Mouse (Mus musculus) forebrain, embryonic 12.5 days (tissue): ENCODE measurements around the gene Scyl3. TPM values are rescaled to one million over a fixed set of nuclear protein-coding genes. Genes with fewer than 3 reads are reported as not detected.

Source experiments
- ATAC-seq: fragments of 200-750 bp; cut with Nextera tagmentation; 2 replicates; pipeline ENCODE4 v1.8.0; 2017; ENCODE audit warnings: moderate TSS enrichment; ENCODE audit not compliant: low FRiP score
- H3K27ac ChIP-seq: fragments of 300-500 bp; sonication (generic); 2 replicates; pipeline ENCODE4 v1.5.1; 2016; ENCODE audit warnings: mild to moderate bottlenecking
- H3K27me3 ChIP-seq: fragments of 300-500 bp; sonication (generic); 2 replicates; pipeline ENCODE4 v1.6.1; 2016; ENCODE audit warnings: mild to moderate bottlenecking
- H3K36me3 ChIP-seq: fragments of 300-500 bp; sonication (generic); replicated peaks from 2 replicates; pipeline ENCODE4 v1.6.1; 2016; ENCODE audit warnings: mild to moderate bottlenecking
- H3K4me1 ChIP-seq: fragments of 300-500 bp; sonication (generic); 2 replicates; pipeline ENCODE4 v1.6.1; 2016
- H3K4me2 ChIP-seq: fragments of 300-500 bp; sonication (generic); 2 replicates; pipeline ENCODE4 v1.6.1; 2016; ENCODE audit warnings: mild to moderate bottlenecking, moderate library complexity
- H3K4me3 ChIP-seq: fragments of 300-500 bp; sonication (generic); replicated peaks from 2 replicates; pipeline ENCODE4 v1.5.1; 2016; ENCODE audit warnings: mild to moderate bottlenecking
- H3K9ac ChIP-seq: fragments of 300-500 bp; sonication (generic); 2 replicates; pipeline ENCODE4 v1.6.1; 2016; ENCODE audit warnings: mild to moderate bottlenecking
- H3K9me3 ChIP-seq: fragments of 300-500 bp; sonication (generic); 2 replicates; pipeline ENCODE4 v1.6.1; 2016
- WGBS: fragments of 180-500 bp; shearing (Covaris S2); methylation state at CpG from one replicate; pipeline ENCODE4 v1.1.7; 2016; 5-methylcytosine and 5-hydroxymethylcytosine counted together
- polyA plus RNA-seq: library from polyadenylated mRNA; unstranded; fragments of >200 nt; fragmentation: Nextera tagmentation; extraction: Ambion mirVana; gene quantifications from 2 replicates; pipeline ENCODE4 v1.2.1, GENCODE M21; 2016

Gene Scyl3
- polyA plus RNA-seq, 1 experiment from 2014 or later, result 22.0 TPM

DNA sequence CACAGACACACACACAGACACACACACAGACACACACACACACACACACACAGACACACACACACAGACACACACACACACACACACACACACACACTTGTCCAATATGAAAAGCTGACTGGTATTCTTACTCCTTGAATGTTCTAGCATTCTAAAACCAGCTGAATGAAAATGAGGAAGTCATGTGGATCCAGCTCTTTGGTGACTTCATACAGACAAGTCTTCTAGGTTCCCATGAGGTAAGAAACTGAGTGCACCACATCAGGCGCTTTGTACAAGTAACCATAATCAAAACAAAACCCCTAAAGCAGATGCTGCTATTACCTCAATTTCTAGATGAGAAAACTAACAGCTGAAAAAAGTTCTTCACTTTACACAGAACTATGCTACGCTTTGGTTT lies 46.2 kb downstream of the Scyl3 start:
- WGBS, result 95% methylated on average over 2 of the region's 2 CpGs
- Histone ChIP-seq H3K36me3 (peaks cover 21% of the 10 kb centered on the region; the same call in 1 of the 2 replicates), H3K9me3 (no peaks in the 10 kb centered on the region), H3K27ac (no peak overlapping the region), H3K4me1 (no peaks in the 10 kb centered on the region), H3K27me3 (no peaks in the 10 kb centered on the region), H3K4me2 (no peak overlapping the region), H3K4me3 (no peak overlapping the region), H3K9ac (no peak overlapping the region)
- no peak for ATAC-seq

DNA sequence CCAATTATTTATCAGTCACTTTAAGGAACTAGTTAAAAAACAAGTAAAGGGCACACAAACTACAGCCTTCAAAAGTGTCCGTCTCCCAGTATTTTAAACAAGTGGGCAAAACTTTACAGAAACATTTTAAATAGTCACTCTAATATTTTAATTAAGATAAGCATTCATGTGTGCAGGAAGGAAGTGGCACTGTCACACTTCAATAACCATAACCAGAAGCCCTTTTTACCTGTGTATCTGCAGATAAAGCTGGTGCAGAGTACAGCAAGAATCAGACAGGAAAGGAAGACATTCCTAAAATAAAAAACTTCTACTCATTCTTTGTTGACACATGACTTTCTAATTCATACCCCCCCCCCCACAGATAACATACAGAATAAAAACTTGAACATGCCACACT lies 47.6 kb downstream of the Scyl3 start:
- no peaks in the 10 kb centered on the region for H3K27me3 ChIP-seq
- H3K4me3 ChIP-seq, result no peak overlapping the region
- ATAC-seq, result no peak
- no peaks in the 10 kb centered on the region for H3K4me1 ChIP-seq
- WGBS, result 93% methylated on average over 1 of the region's 1 CpGs
- H3K9ac ChIP-seq, result no peak overlapping the region
- H3K36me3 ChIP-seq, result peaks cover 26% of the 10 kb centered on the region; the same call in 1 of the 2 replicates
- no peaks in the 10 kb centered on the region for H3K9me3 ChIP-seq
- H3K27ac ChIP-seq, result no peak overlapping the region
- no peak overlapping the region for H3K4me2 ChIP-seq

DNA sequence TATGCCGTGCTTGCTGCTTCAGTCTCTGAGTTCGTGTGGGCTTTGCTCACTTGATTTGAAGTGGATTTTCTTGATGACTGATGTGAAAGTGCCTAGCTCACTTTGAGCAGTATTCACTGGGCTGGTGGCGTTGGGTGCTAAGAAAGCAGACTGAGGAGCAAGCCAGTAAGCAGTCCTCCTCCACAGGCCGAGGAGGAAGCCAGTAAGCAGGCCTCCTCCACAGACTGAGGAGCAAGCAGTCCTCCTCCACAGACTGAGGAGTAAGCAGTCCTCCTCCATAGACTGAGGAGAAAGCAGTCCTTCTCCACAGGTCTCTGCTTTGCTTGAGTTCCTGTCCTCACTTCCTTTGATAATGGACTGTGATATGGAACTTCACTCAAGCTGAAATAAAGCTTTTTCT lies 63.5 kb downstream of the Scyl3 start:
- Histone ChIP-seq H3K27ac (no peak overlapping the region), H3K4me1 (peaks cover 11% of the 10 kb centered on the region; the same call in 1 of the 2 replicates), H3K9me3 (no peaks in the 10 kb centered on the region), H3K36me3 (peaks cover 7% of the 10 kb centered on the region; the same call in 1 of the 2 replicates), H3K9ac (no peak overlapping the region), H3K4me3 (no peak overlapping the region), H3K27me3 (no peaks in the 10 kb centered on the region), H3K4me2 (no peak overlapping the region)
- ATAC-seq, result no peak
- WGBS, result 87% methylated on average over 4 of the region's 4 CpGs

GRCm38 (mm10) chr1:163994173-163994720 lies 65.3 kb downstream of the Scyl3 start:
- ATAC-seq, result peak; percentile 87
- peak overlapping the region; percentile 76 for H3K9ac ChIP-seq
- no peaks in the 10 kb centered on the region for H3K27me3 ChIP-seq
- peaks cover 11% of the 10 kb centered on the region; the same call in 1 of the 2 replicates for H3K4me1 ChIP-seq
- H3K9me3 ChIP-seq, result no peaks in the 10 kb centered on the region
- no peaks in the 10 kb centered on the region for H3K36me3 ChIP-seq
- H3K4me3 ChIP-seq, result peak overlapping the region; percentile 72
- 0 out of 2 replicates have a peak overlapping the region, but pooled peaks have one; percentile 31 for H3K27ac ChIP-seq
- WGBS, result 2% methylated on average over 38 of the region's 38 CpGs
- peak overlapping the region; percentile 69 for H3K4me2 ChIP-seq

GRCm38 (mm10) chr1:163994721-163995608 lies 66.1 kb downstream of the Scyl3 start, which contains the start of the genes BC055324 and Mettl18:
Gene BC055324, minus strand, starts transcription at chr1:163994796.
Gene Mettl18, plus strand, starts transcription at chr1:163994889.
- Histone ChIP-seq H3K4me2 (peak within 1 kb of the TSS; percentile 69), H3K4me3 (peak within 1 kb of the TSS; percentile 72), H3K27ac (0 out of 2 replicates have a peak within 1 kb of the TSS, but pooled peaks have one; percentile 61), H3K4me1 (peaks cover 11% of the 10 kb centered on the region; the same call in 1 of the 2 replicates), H3K9ac (peak within 1 kb of the TSS; percentile 76), H3K36me3 (no peaks in the 10 kb centered on the region), H3K9me3 (no peaks in the 10 kb centered on the region), H3K27me3 (no peaks in the 10 kb centered on the region)
- 4% methylated on average over 43 of the region's 43 CpGs for WGBS
- ATAC-seq, result peak; percentile 98

DNA sequence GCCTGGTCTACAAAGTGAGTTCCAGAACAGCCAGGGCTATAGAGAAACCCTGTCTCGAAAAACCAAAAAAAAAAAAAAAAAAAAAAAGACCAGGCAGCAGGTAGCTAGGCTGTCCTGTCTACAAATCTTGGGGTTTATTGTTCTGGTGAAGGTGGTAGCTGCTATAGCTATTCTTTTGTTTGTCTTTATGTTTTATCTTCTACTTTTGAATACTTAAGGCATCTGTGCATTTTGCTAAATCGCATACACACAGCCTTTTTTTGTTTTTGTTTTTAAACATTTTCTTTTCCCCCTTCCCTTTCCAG lies 66.7 kb downstream of the Scyl3 start:
- ATAC-seq, result no peak
- Histone ChIP-seq H3K4me2 (peak overlapping the region; percentile 62), H3K27ac (no peak overlapping the region), H3K9ac (peak overlapping the region; percentile 72), H3K4me3 (peak overlapping the region; percentile 72; the same call in 1 of the 2 replicates), H3K9me3 (no peaks in the 10 kb centered on the region), H3K27me3 (no peaks in the 10 kb centered on the region), H3K36me3 (no peaks in the 10 kb centered on the region), H3K4me1 (peaks cover 11% of the 10 kb centered on the region; the same call in 1 of the 2 replicates)
- 81% methylated on average over 1 of the region's 2 CpGs for WGBS

DNA sequence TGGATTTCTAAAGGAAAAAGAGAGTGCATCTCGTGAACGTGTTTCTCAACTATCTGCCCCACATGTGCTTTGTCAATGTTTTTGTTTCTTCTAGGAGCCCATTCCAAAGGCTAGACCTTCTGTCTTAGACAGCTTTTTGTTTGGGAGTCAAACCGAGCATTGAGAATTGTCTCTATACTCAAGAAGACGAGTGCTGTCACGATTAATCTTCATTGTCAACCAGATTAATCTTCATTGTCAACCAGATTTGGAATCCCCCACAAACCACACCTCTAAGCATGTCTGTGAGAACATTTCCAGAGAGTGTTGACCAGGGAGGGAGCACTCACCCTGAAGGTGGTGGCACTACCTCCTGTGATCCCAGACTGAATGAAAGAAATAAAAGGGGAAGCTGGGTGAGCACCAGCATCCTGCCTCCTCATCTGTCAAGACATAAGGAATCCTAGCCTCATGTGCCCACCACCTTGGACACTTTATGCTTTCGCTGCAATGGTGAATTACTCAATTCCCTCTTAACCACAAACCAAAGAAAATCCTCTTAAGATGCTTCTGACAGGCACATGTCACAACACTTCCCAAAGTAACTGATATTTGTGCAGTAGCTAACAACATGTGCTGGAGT lies 73.0 kb downstream of the Scyl3 start:
- H3K27ac ChIP-seq, result no peak overlapping the region
- no peak for ATAC-seq
- WGBS, result 53% methylated on average over 6 of the region's 6 CpGs

GRCm38 (mm10) chr1:164004311-164004710 lies 75.4 kb downstream of the Scyl3 start:
- Histone ChIP-seq H3K4me1 (no peaks in the 10 kb centered on the region), H3K4me2 (no peak overlapping the region), H3K27ac (no peak overlapping the region), H3K27me3 (no peaks in the 10 kb centered on the region), H3K9ac (no peak overlapping the region), H3K9me3 (no peaks in the 10 kb centered on the region), H3K36me3 (no peaks in the 10 kb centered on the region), H3K4me3 (no peak overlapping the region)
- 85% methylated on average over 3 of the region's 3 CpGs for WGBS
- ATAC-seq, result no peak

More for the DNA sequence above, 73.0 kb downstream of the Scyl3 start:
- Histone ChIP-seq H3K4me3 (no peak overlapping the region), H3K4me2 (no peak overlapping the region), H3K9me3 (no peaks in the 10 kb centered on the region), H3K36me3 (no peaks in the 10 kb centered on the region), H3K9ac (no peak overlapping the region), H3K27me3 (no peaks in the 10 kb centered on the region), H3K4me1 (no peaks in the 10 kb centered on the region)

Other genes starting within 250 kb of the Scyl3 start
- gene Mettl11b, start 203.9 kb upstream of the Scyl3 start, polyA plus RNA-seq, result 0.46 and 0.55 TPM in 2 replicates
- 54.6 and 57.8 TPM in 2 replicates for gene Kifap3, start 149.5 kb upstream of the Scyl3 start, polyA plus RNA-seq
- gene BC055324, start 65.7 kb downstream of the Scyl3 start, polyA plus RNA-seq, result 30.4 and 35.8 TPM in 2 replicates
- gene Mettl18, start 65.8 kb downstream of the Scyl3 start, polyA plus RNA-seq, result 9.8 and 10.3 TPM in 2 replicates
- gene Sele, start 119.1 kb downstream of the Scyl3 start, polyA plus RNA-seq, result not detected in 2 replicates
- gene Sell, start 132.9 kb downstream of the Scyl3 start, polyA plus RNA-seq, result not detected in 2 replicates
- not detected in 2 replicates for gene Selp, start 186.2 kb downstream of the Scyl3 start, polyA plus RNA-seq
- gene F5, start 222.7 kb downstream of the Scyl3 start, polyA plus RNA-seq, result 0.15 and 0.18 TPM in 2 replicates